Mouse (Mus musculus): ENCODE measurements around the gene Slc31a1. TPM values are rescaled to one million over a fixed set of nuclear protein-coding genes. Genes with fewer than 3 reads are reported as not detected.

Slc31a1 gene
- polyA plus RNA-seq, 1 experiment from 2014 or later, result 41.2 TPM

DNA sequence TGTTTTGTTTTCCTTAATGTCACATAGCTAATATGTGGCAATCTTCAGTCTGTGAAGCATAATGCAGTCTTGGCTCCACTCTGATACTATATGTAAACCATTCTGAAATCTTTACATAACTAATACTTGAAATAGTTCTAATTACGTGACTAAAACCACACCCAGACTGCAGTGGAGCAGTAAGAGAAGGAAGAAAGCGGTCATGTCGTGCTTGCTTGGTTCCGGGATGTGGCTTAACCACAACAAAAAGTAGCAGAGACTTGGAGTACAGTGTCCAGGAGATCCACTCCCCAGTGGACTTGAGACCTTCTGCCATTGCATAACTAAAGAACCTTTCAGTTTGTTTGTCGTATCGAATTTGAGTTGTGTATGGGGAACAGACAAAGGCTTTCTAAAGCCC lies 7.1 kb downstream of the Slc31a1 start:
- no peak for ATAC-seq (ENCODE audit: insufficient number of reproducible peaks, insufficient read depth, low FRiP score, low read depth)

DNA sequence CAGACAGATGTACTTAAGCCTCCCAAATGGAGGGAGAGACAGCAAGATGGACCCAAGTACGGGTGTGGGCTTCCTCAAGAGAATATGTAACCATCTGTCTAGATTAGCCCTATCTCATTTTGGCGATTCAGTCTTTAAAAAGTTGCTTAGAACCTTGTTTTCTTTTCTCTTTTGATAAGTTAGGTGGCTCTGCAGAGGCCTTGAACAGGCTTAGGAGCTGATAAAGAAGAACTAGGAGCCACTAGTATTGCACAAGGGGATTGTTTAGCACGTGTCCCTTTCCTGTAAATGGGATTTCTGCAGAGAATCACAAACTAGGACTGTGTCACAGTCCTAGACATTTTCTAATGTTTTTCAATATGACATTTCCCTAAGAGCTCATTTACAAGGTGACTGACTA lies 8.6 kb downstream of the Slc31a1 start:
- WGBS, result 64% methylated on average over 3 of the region's 3 CpGs
- H3K4me1 ChIP-seq (ENCODE audit: control insufficient read depth, insufficient read depth, low read length), result 0 out of 2 replicates have a peak, but pooled peaks cover 3% of the 10 kb centered on the region
- no peak for ATAC-seq (ENCODE audit: insufficient number of reproducible peaks, insufficient read depth, low FRiP score, low read depth)

More for the DNA sequence above, 7.1 kb downstream of the Slc31a1 start:
- no peaks in the 10 kb centered on the region for H3K9me3 ChIP-seq (ENCODE audit: control insufficient read depth, low read depth, low read length)
- no peak overlapping the region for H3K4me3 ChIP-seq (ENCODE audit: low read depth, low read length)
- H3K27ac ChIP-seq (ENCODE audit: low read length), result no peak overlapping the region
- H3K9ac ChIP-seq (replicated peaks; ENCODE audit: low read depth, low read length), result no peak overlapping the region
- 0 out of 2 replicates have a peak, but pooled peaks cover 3% of the 10 kb centered on the region for H3K4me1 ChIP-seq (ENCODE audit: control insufficient read depth, insufficient read depth, low read length)
- H3K4me2 ChIP-seq (replicated peaks; ENCODE audit: low read depth, low read length), result no peak overlapping the region
- WGBS, result 88% methylated on average over 6 of the region's 6 CpGs
- no peaks in the 10 kb centered on the region for H3K27me3 ChIP-seq (ENCODE audit: control insufficient read depth, insufficient read depth, low read length)
- no peaks in the 10 kb centered on the region for H3K36me3 ChIP-seq (ENCODE audit: control insufficient read depth, insufficient read depth, low read length)

DNA sequence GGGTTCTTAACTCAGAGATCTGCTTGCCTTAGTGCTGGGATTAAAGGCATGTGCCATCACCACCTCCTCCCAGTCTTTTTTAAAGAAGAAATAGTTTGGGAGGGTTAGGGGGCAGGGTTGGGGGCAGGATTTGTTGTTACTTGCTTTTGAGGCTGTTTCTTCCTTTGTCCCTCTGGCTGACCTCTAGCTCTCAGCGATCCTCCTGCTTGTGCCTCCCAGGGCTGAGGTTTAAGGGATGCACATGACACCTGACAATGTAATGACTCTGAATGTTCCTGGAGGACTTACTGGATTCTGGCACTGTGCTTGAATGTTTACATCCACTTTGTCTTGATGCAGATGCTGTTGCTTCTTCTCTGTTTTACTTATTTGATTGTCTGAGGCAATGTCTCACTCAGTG lies 11.9 kb downstream of the Slc31a1 start:
- no peak for ATAC-seq (ENCODE audit: insufficient number of reproducible peaks, insufficient read depth, low FRiP score, low read depth)
- H3K9me3 ChIP-seq (ENCODE audit: control insufficient read depth, low read depth, low read length), result no peaks in the 10 kb centered on the region
- H3K36me3 ChIP-seq (ENCODE audit: control insufficient read depth, insufficient read depth, low read length), result no peaks in the 10 kb centered on the region
- no peak overlapping the region for H3K4me2 ChIP-seq (replicated peaks; ENCODE audit: low read depth, low read length)
- WGBS, result 40% methylated on average over 1 of the region's 1 CpGs
- H3K9ac ChIP-seq (replicated peaks; ENCODE audit: low read depth, low read length), result no peak overlapping the region
- H3K27me3 ChIP-seq (ENCODE audit: control insufficient read depth, insufficient read depth, low read length), result no peaks in the 10 kb centered on the region
- H3K4me1 ChIP-seq (ENCODE audit: control insufficient read depth, insufficient read depth, low read length), result 0 out of 2 replicates have a peak, but pooled peaks cover 2% of the 10 kb centered on the region
- no peak overlapping the region for H3K27ac ChIP-seq (ENCODE audit: low read length)
- no peak overlapping the region for H3K4me3 ChIP-seq (ENCODE audit: low read depth, low read length)

More for the DNA sequence above, 8.6 kb downstream of the Slc31a1 start:
- H3K4me3 ChIP-seq (ENCODE audit: low read depth, low read length), result no peak overlapping the region
- H3K9me3 ChIP-seq (ENCODE audit: control insufficient read depth, low read depth, low read length), result no peaks in the 10 kb centered on the region
- H3K27ac ChIP-seq (ENCODE audit: low read length), result no peak overlapping the region
- H3K4me2 ChIP-seq (replicated peaks; ENCODE audit: low read depth, low read length), result no peak overlapping the region
- H3K27me3 ChIP-seq (ENCODE audit: control insufficient read depth, insufficient read depth, low read length), result no peaks in the 10 kb centered on the region
- no peak overlapping the region for H3K9ac ChIP-seq (replicated peaks; ENCODE audit: low read depth, low read length)
- no peaks in the 10 kb centered on the region for H3K36me3 ChIP-seq (ENCODE audit: control insufficient read depth, insufficient read depth, low read length)

DNA sequence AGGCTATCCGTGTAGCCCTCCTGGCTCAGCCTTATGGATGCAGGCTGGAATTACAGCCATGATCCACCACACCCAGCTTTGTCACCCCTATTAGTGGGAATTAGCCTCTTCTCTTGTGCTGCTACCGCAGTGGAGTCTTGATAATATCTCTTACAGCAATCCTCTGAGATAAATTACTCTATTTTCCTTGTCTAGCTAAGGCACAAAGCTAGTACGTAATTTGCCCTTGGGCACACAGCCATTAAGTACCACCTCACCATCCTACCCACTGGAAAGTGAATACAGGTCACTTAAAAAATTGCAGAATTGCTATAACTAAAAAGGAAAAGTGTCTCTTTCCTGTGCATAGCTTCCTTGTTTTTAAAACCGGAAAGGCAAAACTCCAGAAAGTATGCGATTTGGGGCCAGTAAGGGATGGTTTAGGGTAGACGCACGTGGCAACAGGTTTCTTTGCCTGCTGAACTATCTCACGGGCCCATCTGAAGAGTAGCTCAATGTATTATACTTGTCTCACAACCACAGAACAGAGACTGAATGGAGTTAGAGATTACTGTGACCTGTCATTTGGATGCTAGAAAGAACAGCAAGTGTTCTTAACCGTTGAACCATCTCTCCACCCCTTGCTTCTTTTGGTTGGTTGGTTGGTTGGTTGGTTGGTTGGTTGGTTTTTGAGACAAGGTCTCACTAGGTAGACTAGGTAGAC lies 12.4 kb downstream of the Slc31a1 start:
- no peaks in the 10 kb centered on the region for H3K27me3 ChIP-seq (ENCODE audit: control insufficient read depth, insufficient read depth, low read length)
- no peak overlapping the region for H3K4me3 ChIP-seq (ENCODE audit: low read depth, low read length)
- H3K4me1 ChIP-seq (ENCODE audit: control insufficient read depth, insufficient read depth, low read length), result 0 out of 2 replicates have a peak, but pooled peaks cover 2% of the 10 kb centered on the region
- WGBS, result 83% methylated on average over 9 of the region's 9 CpGs
- no peak for ATAC-seq (ENCODE audit: insufficient number of reproducible peaks, insufficient read depth, low FRiP score, low read depth)
- no peak overlapping the region for H3K4me2 ChIP-seq (replicated peaks; ENCODE audit: low read depth, low read length)
- H3K27ac ChIP-seq (ENCODE audit: low read length), result no peak overlapping the region
- H3K9me3 ChIP-seq (ENCODE audit: control insufficient read depth, low read depth, low read length), result no peaks in the 10 kb centered on the region
- H3K36me3 ChIP-seq (ENCODE audit: control insufficient read depth, insufficient read depth, low read length), result no peaks in the 10 kb centered on the region
- no peak overlapping the region for H3K9ac ChIP-seq (replicated peaks; ENCODE audit: low read depth, low read length)

DNA sequence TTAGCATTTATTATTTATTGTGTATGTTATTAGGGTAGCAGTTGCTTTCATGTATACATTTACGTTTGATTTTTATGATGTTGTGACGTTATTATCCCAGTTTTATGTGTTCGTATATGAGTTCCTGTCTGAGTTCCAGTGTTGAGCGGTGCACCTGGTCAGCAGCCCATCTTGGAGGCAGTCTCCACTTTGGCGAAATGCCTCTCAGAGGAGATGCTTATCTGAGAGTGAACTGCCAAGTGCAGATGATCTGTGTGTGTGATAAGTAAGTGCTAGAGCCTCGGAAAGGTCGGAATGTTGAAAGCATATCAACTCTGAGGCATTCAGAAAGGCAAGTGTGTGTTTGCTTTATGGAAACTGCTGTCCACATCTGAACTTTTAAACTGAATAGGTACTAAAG lies 13.1 kb downstream of the Slc31a1 start:
- WGBS, result 49% methylated on average over 7 of the region's 7 CpGs

DNA sequence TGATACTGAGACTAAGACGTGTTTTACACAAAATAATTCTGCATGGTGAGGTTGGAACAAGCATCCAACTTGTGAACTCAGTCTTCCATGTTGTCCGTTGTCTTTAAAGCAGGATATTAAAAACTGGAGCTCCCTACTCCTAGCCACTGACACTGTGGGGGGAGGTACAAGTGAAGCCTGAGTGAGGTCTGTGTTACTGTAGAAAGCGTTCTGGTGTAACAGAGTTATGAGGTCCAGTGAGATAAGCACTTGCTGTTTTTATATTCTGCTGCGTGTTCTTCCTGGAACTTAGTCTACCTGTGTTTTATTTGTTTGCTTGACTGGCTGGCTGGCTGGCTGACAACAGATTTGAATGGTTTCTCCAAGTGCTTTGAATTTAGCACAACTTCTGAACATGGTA lies 13.8 kb downstream of the Slc31a1 start:
- WGBS, result 64% methylated on average over 4 of the region's 4 CpGs
- Histone ChIP-seq H3K4me1 (ENCODE audit: control insufficient read depth, insufficient read depth, low read length) (0 out of 2 replicates have a peak, but pooled peaks cover 2% of the 10 kb centered on the region), H3K27ac (ENCODE audit: low read length) (no peak overlapping the region), H3K4me2 (replicated peaks; ENCODE audit: low read depth, low read length) (no peak overlapping the region), H3K9me3 (ENCODE audit: control insufficient read depth, low read depth, low read length) (no peaks in the 10 kb centered on the region), H3K9ac (replicated peaks; ENCODE audit: low read depth, low read length) (no peak overlapping the region), H3K4me3 (ENCODE audit: low read depth, low read length) (no peak overlapping the region), H3K36me3 (ENCODE audit: control insufficient read depth, insufficient read depth, low read length) (no peaks in the 10 kb centered on the region), H3K27me3 (ENCODE audit: control insufficient read depth, insufficient read depth, low read length) (no peaks in the 10 kb centered on the region)
- no peak for ATAC-seq (ENCODE audit: insufficient number of reproducible peaks, insufficient read depth, low FRiP score, low read depth)

More for the DNA sequence above, 13.1 kb downstream of the Slc31a1 start:
- Histone ChIP-seq H3K9ac (replicated peaks; ENCODE audit: low read depth, low read length) (no peak overlapping the region), H3K4me1 (ENCODE audit: control insufficient read depth, insufficient read depth, low read length) (0 out of 2 replicates have a peak, but pooled peaks cover 2% of the 10 kb centered on the region), H3K27me3 (ENCODE audit: control insufficient read depth, insufficient read depth, low read length) (no peaks in the 10 kb centered on the region), H3K4me3 (ENCODE audit: low read depth, low read length) (no peak overlapping the region), H3K36me3 (ENCODE audit: control insufficient read depth, insufficient read depth, low read length) (no peaks in the 10 kb centered on the region), H3K4me2 (replicated peaks; ENCODE audit: low read depth, low read length) (no peak overlapping the region), H3K9me3 (ENCODE audit: control insufficient read depth, low read depth, low read length) (no peaks in the 10 kb centered on the region), H3K27ac (ENCODE audit: low read length) (no peak overlapping the region)
- ATAC-seq (ENCODE audit: insufficient number of reproducible peaks, insufficient read depth, low FRiP score, low read depth), result no peak

DNA sequence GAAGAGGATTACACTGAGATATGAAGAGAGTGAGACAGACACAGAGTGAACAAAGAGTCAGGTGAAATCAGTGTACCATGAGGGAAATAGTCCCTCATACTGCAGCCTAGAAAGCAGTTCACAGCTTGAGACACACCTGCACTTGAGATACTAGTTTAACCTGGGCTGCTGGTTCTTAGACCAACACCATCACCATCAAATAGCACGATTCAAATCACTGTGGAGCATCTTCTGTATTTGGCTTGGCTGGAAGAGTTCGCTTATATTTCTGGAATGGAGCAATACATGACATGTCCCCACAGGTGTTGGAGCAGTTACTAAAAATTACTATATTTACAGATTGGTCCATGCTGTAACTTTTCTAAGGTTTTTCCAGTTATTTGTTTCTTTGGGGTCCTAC lies 15.6 kb downstream of the Slc31a1 start:
- no peak for ATAC-seq (ENCODE audit: insufficient number of reproducible peaks, insufficient read depth, low FRiP score, low read depth)
- Histone ChIP-seq H3K27me3 (ENCODE audit: control insufficient read depth, insufficient read depth, low read length) (no peaks in the 10 kb centered on the region), H3K9ac (replicated peaks; ENCODE audit: low read depth, low read length) (no peak overlapping the region), H3K4me3 (ENCODE audit: low read depth, low read length) (no peak overlapping the region), H3K36me3 (ENCODE audit: control insufficient read depth, insufficient read depth, low read length) (no peaks in the 10 kb centered on the region), H3K27ac (ENCODE audit: low read length) (no peak overlapping the region), H3K4me2 (replicated peaks; ENCODE audit: low read depth, low read length) (no peak overlapping the region), H3K4me1 (ENCODE audit: control insufficient read depth, insufficient read depth, low read length) (0 out of 2 replicates have a peak, but pooled peaks cover 2% of the 10 kb centered on the region), H3K9me3 (ENCODE audit: control insufficient read depth, low read depth, low read length) (no peaks in the 10 kb centered on the region)
- 87% methylated on average over 2 of the region's 2 CpGs for WGBS

DNA sequence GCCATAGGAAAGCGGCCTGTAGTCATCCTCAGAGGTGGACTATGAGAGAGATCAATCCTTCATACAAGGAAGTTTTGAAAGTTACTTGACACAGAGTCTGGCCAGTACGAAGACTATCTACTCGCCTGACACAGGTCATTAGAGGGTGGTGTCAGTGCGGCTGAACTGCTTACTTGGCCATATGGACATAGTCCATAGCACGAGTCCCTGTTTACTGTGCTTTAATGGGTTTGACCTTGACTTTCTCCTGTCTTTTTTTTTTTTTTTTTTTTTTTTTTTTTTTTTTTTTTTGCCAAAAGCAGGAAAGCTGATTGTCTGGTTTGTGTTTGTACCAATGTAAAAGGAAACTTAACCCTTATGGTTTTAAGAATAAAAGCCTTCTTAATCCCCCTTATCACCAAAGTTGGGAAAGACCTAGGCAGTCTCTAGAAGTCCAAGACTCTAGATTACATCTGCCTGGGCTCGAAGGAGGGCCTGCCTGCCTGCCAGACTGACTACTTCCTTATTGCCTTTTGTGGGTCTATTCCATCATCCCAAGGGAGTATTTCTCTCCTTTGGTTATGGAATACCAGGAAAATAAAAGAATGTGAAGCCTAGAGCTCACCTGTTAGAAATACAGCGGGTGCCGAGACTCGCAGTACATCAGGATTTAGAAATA lies 19.3 kb downstream of the Slc31a1 start:
- Histone ChIP-seq H3K9me3 (ENCODE audit: control insufficient read depth, low read depth, low read length) (no peaks in the 10 kb centered on the region), H3K27ac (ENCODE audit: low read length) (no peak overlapping the region), H3K36me3 (ENCODE audit: control insufficient read depth, insufficient read depth, low read length) (no peaks in the 10 kb centered on the region; the same call in 1 of the 2 replicates), H3K4me1 (ENCODE audit: control insufficient read depth, insufficient read depth, low read length) (0 out of 2 replicates have a peak, but pooled peaks cover 1% of the 10 kb centered on the region), H3K4me3 (ENCODE audit: low read depth, low read length) (no peak overlapping the region), H3K9ac (replicated peaks; ENCODE audit: low read depth, low read length) (no peak overlapping the region), H3K27me3 (ENCODE audit: control insufficient read depth, insufficient read depth, low read length) (no peaks in the 10 kb centered on the region), H3K4me2 (replicated peaks; ENCODE audit: low read depth, low read length) (no peak overlapping the region)
- WGBS, result 76% methylated on average over 9 of the region's 9 CpGs
- ATAC-seq (ENCODE audit: insufficient number of reproducible peaks, insufficient read depth, low FRiP score, low read depth), result no peak

All from stomach, embryonic 14.5 days (tissue).